Mouse (Mus musculus) kidney, postnatal 4 days (tissue): Measurements from ENCODE around the gene Lrrc10b.

Source experiments
- DNase-seq, 2 experiments: peaks; one replicate each; pipeline ENCODE4 v3.0.0; 2021; ENCODE audit warnings: mixed read lengths in 2 of 2

Gene Lrrc10b

GRCm38 (mm10) chr19:10437521-10437920 lies 19.8 kb downstream of the Lrrc10b start:
- DNase-seq, result no peak

GRCm38 (mm10) chr19:10436726-10437125 lies 20.5 kb downstream of the Lrrc10b start:
- DNase-seq, result no peak

GRCm38 (mm10) chr19:10435908-10436307 lies 21.4 kb downstream of the Lrrc10b start:
- peak; percentile 76 to 84 for DNase-seq

- DNase-seq, result no peak
Measured at GRCm38 (mm10) chr19:10434927-10435326, 22.3 kb downstream of the Lrrc10b start.

GRCm38 (mm10) chr19:10433879-10434540 lies 23.3 kb downstream of the Lrrc10b start:
- no peak for DNase-seq

GRCm38 (mm10) chr19:10433225-10433624 lies 24.0 kb downstream of the Lrrc10b start:
- DNase-seq, result no peak

GRCm38 (mm10) chr19:10431841-10432240 lies 25.4 kb downstream of the Lrrc10b start:
- DNase-seq, result no peak

- no peak for DNase-seq
Measured at GRCm38 (mm10) chr19:10431410-10431809, 25.9 kb downstream of the Lrrc10b start.

- DNase-seq, result no peak
Measured at GRCm38 (mm10) chr19:10429371-10429770, 27.9 kb downstream of the Lrrc10b start.

GRCm38 (mm10) chr19:10427431-10427830 lies 29.8 kb downstream of the Lrrc10b start:
- DNase-seq, result peak; percentile 45 to 49

GRCm38 (mm10) chr19:10426793-10427192 lies 30.5 kb downstream of the Lrrc10b start:
- no peak for DNase-seq

- DNase-seq, result peak; percentile 31 to 37
Measured at GRCm38 (mm10) chr19:10426312-10426711, 31.0 kb downstream of the Lrrc10b start.

- peak; percentile 34 to 53 for DNase-seq
Measured at GRCm38 (mm10) chr19:10425484-10426270, 31.6 kb downstream of the Lrrc10b start.

- DNase-seq, result peak; percentile 55 to 58
Measured at GRCm38 (mm10) chr19:10424751-10425150, 32.5 kb downstream of the Lrrc10b start.

GRCm38 (mm10) chr19:10421986-10422976 lies 35.0 kb downstream of the Lrrc10b start:
- peak; percentile 50 to 64 for DNase-seq

- peak; percentile 20 to 43 for DNase-seq
Measured at GRCm38 (mm10) chr19:10417436-10417835, 39.8 kb downstream of the Lrrc10b start.

GRCm38 (mm10) chr19:10416889-10417288 lies 40.4 kb downstream of the Lrrc10b start:
- peak; percentile 15 to 52 for DNase-seq

- DNase-seq, result no peak
Measured at GRCm38 (mm10) chr19:10415508-10415907, 41.8 kb downstream of the Lrrc10b start.

GRCm38 (mm10) chr19:10413701-10414242 lies 43.5 kb downstream of the Lrrc10b start:
- DNase-seq, result peak; percentile 77 to 85
